ENCODE assay signal across 15 mouse cellular contexts in the genomic region with DNA sequence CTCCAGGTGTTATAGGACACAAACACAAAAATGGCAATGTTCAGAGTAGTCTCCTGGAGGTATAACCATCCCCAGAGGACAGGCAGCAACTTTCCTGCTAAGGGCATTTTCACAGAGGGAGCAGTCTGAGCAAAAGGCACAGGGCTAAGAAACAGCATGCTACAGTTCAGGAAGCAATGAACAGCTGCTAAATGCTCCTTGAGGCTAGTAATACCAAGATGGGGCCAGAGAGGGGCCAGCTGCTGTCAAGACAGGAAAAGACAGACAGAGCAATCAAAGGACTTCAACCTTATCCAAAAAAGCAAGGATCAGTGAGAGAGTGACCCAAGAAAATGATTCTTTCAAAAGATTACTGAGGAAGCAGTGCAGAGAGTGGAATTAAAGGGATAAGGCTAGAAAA. TPM values are rescaled to one million over a fixed set of nuclear protein-coding genes. Genes with fewer than 3 reads are reported as not detected.
DNase-seq lines count a peak whose midpoint lies in the region; ATAC-seq and TF ChIP-seq lines count a peak whose summit lies in the region.
"Had no signal": no experiment of that assay in that cellular context is flagged by ENCODE, and none has a peak within 500 bp of the region (broad histone marks: within the 10 kb centered on the region; RNA-seq: fewer than 3 reads in every experiment).

No protein-coding gene starts in this region.

- DNase-seq in heart, postnatal 25 days (ENCODE audit: low spot score): no peak
- peak; percentile 29 for DNase-seq in embryo, embryonic 10.5 days (ENCODE audit: low spot score)
- DNase-seq in liver, postnatal 0 days: no peak
- no peak for DNase-seq in right cerebral cortex, postnatal 36 days (ENCODE audit: low spot score in 2 of 2)
- DNase-seq: cerebellum, adult 11-12 months; heart, adult 2 months; heart, postnatal 36 days had no signal

- intact Hi-C loops in heart, postnatal 25 days (cut with DNase I): loop anchor here (5.0 kb wide), 2 partner anchors 44 to 94 kb away; no protein-coding TSS in a partner anchor

- ATAC-seq in heart, embryonic 15.5 days (replicated peaks; ENCODE audit: insufficient number of reproducible peaks, insufficient read depth, low FRiP score, low read depth): no peak
- no peak for ATAC-seq in megakaryocyte, adult 5-6 weeks (ENCODE audit: poor library complexity, severe bottlenecking)
- no peak for ATAC-seq in liver, postnatal 0 days
- ATAC-seq in inflammation-experienced regulatory T-cells, adult 6 months: no peak
- ATAC-seq: activated CD4-positive, CD25-positive, alpha-beta regulatory T cell, adult 4 months; CD4-positive, CD25-positive, alpha-beta regulatory T cell, adult 4 months had no signal

- TF ChIP-seq EP300 in liver, postnatal 0 days (IDR thresholded peaks at IDR 0.05; ENCODE audit: low read depth): no peak

- 0 out of 2 replicates have a peak overlapping the region, but pooled peaks have one; percentile 3 for H3K27ac ChIP-seq in heart, embryonic 15.5 days
- H3K27ac ChIP-seq in liver, postnatal 0 days (ENCODE audit: low read depth): peak overlapping the region; percentile 37; the same call in 1 of the 2 replicates
- H3K27ac ChIP-seq: heart, adult 2 months; limb, embryonic 13.5 days; stomach, embryonic 15.5 days had no signal

- H3K27me3 ChIP-seq in heart, embryonic 15.5 days: no peaks in the 10 kb centered on the region
- H3K27me3 ChIP-seq in megakaryocyte, embryonic 14.5 days (replicated peaks): no peaks in the 10 kb centered on the region
- no peaks in the 10 kb centered on the region for H3K27me3 ChIP-seq in liver, postnatal 0 days (ENCODE audit: insufficient read depth, low read length)
- H3K27me3 ChIP-seq: limb, embryonic 13.5 days; stomach, embryonic 15.5 days had no signal

- no peak for TF ChIP-seq CTCF in liver, postnatal 0 days (IDR thresholded peaks at IDR 0.05; ENCODE audit: low read depth)

- no peak overlapping the region for H3K9ac ChIP-seq in heart, embryonic 15.5 days
- no peak overlapping the region; the same call in 1 of the 2 replicates for H3K9ac ChIP-seq in liver, postnatal 0 days (replicated peaks)
- H3K9ac ChIP-seq: limb, embryonic 13.5 days; stomach, embryonic 15.5 days had no signal

- peaks cover 33% of the 10 kb centered on the region for H3K4me1 ChIP-seq in heart, embryonic 15.5 days (replicated peaks)
- H3K4me1 ChIP-seq in megakaryocyte, embryonic 14.5 days: peaks cover 59% of the 10 kb centered on the region
- H3K4me1 ChIP-seq in liver, postnatal 0 days (ENCODE audit: insufficient read depth): peaks cover 27% of the 10 kb centered on the region

- H3K4me3 ChIP-seq in heart, embryonic 15.5 days: no peak overlapping the region
- H3K4me3 ChIP-seq in megakaryocyte, embryonic 14.5 days (replicated peaks): peak overlapping the region; percentile 77
- peak overlapping the region; percentile 11 for H3K4me3 ChIP-seq in liver, postnatal 0 days (ENCODE audit: low read depth, low read length)
- H3K4me3 ChIP-seq: heart, adult 2 months; limb, embryonic 13.5 days; stomach, embryonic 15.5 days had no signal

- H3K36me3 ChIP-seq in heart, embryonic 15.5 days: no peaks in the 10 kb centered on the region
- peaks cover 26% of the 10 kb centered on the region for H3K36me3 ChIP-seq in megakaryocyte, embryonic 14.5 days (replicated peaks; ENCODE audit: low read length)
- H3K36me3 ChIP-seq in liver, postnatal 0 days (replicated peaks; ENCODE audit: insufficient read depth, low read length): peaks cover 12% of the 10 kb centered on the region
- H3K36me3 ChIP-seq: stomach, embryonic 15.5 days had no signal

- H3K9me3 ChIP-seq in heart, embryonic 15.5 days (replicated peaks): no peaks in the 10 kb centered on the region
- H3K9me3 ChIP-seq in megakaryocyte, embryonic 14.5 days: no peaks in the 10 kb centered on the region
- H3K9me3 ChIP-seq in liver, postnatal 0 days (ENCODE audit: low read length): no peaks in the 10 kb centered on the region
- H3K9me3 ChIP-seq: stomach, embryonic 15.5 days had no signal

- H3K4me2 ChIP-seq in heart, embryonic 15.5 days: no peak overlapping the region
- peak overlapping the region; percentile 95 for H3K4me2 ChIP-seq in liver, postnatal 0 days (ENCODE audit: low read depth, low read length)
- H3K4me2 ChIP-seq: limb, embryonic 13.5 days; stomach, embryonic 15.5 days had no signal

RNA-seq across cellular contexts. Expression of a gene that starts 4.5 kb away (rescaled TPM):
- 59.8 and 64.1 TPM in 2 replicates for polyA plus RNA-seq in heart, embryonic 15.5 days (2015; fragmentation: Nextera tagmentation; extraction: Ambion mirVana)
- 10 to 100 TPM; 66.8 to 74.1 TPM for total RNA-seq in heart, postnatal 25 days (2021)
- 15.6 and 32.8 TPM in 2 replicates for polyA plus RNA-seq in megakaryocyte, embryonic 14.5 days (2012; ENCODE audit: insufficient read depth, low replicate concordance)
- 64.4 and 71.4 TPM in 2 replicates for total RNA-seq in megakaryocyte, adult 5-6 weeks (2015)
- 59.6 and 64.4 TPM in 2 replicates for total RNA-seq in megakaryocyte, adult 5-6 weeks (2017)
- polyA plus RNA-seq in liver, postnatal 0 days (2015; fragmentation: Nextera tagmentation; extraction: Ambion mirVana): 66.5 and 67.9 TPM in 2 replicates
- polyA plus RNA-seq in inflammation-experienced regulatory T-cells, adult 6 months (2017; shearing (Covaris generic)): 10 to 100 TPM; 37.6 to 61.9 (median 45.4) TPM

RNA-seq across cellular contexts. Expression of a gene that starts 32.9 kb away (rescaled TPM):
- 156 and 195 TPM in 2 replicates for polyA plus RNA-seq in heart, embryonic 15.5 days (2015; fragmentation: Nextera tagmentation; extraction: Ambion mirVana)
- total RNA-seq in heart, postnatal 25 days (2021): 10 to 100 TPM; 49.0 to 49.1 TPM
- 7.4 and 93.3 TPM in 2 replicates for polyA plus RNA-seq in megakaryocyte, embryonic 14.5 days (2012; ENCODE audit: insufficient read depth, low replicate concordance)
- total RNA-seq in megakaryocyte, adult 5-6 weeks (2015): 112 and 124 TPM in 2 replicates
- total RNA-seq in megakaryocyte, adult 5-6 weeks (2017): 69.1 and 84.8 TPM in 2 replicates
- 95.1 and 96.3 TPM in 2 replicates for polyA plus RNA-seq in liver, postnatal 0 days (2015; fragmentation: Nextera tagmentation; extraction: Ambion mirVana)
- polyA plus RNA-seq in inflammation-experienced regulatory T-cells, adult 6 months (2017; shearing (Covaris generic)): 100 to 1,000 TPM; 141 to 185 (median 142) TPM

RNA-seq across cellular contexts. Expression of a gene that starts 47.9 kb away (rescaled TPM):
- 12.6 and 14.2 TPM in 2 replicates for polyA plus RNA-seq in heart, embryonic 15.5 days (2015; fragmentation: Nextera tagmentation; extraction: Ambion mirVana)
- 10 to 100 TPM; 28.6 to 31.0 TPM for total RNA-seq in heart, postnatal 25 days (2021)
- polyA plus RNA-seq in megakaryocyte, embryonic 14.5 days (2012; ENCODE audit: insufficient read depth, low replicate concordance): 3.9 and 15.5 TPM in 2 replicates
- 24.2 and 26.0 TPM in 2 replicates for total RNA-seq in megakaryocyte, adult 5-6 weeks (2015)
- total RNA-seq in megakaryocyte, adult 5-6 weeks (2017): 38.2 and 39.7 TPM in 2 replicates
- polyA plus RNA-seq in liver, postnatal 0 days (2015; fragmentation: Nextera tagmentation; extraction: Ambion mirVana): 5.8 and 5.9 TPM in 2 replicates
- 10 to 100 TPM in 2 of 3 experiments, 1 to 10 TPM in 1; 8.6 to 12.0 (median 11.1) TPM for polyA plus RNA-seq in inflammation-experienced regulatory T-cells, adult 6 months (2017; shearing (Covaris generic))
